Mouse (Mus musculus) cerebellum, postnatal 4 days (tissue): ENCODE data around the gene Dxo.
"Not testable (repeated sequence)": the region's sequence is repeated elsewhere in the genome, so short reads cannot be mapped to it uniquely, and the experiment has no call there.

Experiments
- DNase-seq, 2 experiments: peaks; one replicate each; pipeline ENCODE4 v3.0.0; 2022; ENCODE audit warnings: low spot score in 2 of 2, mixed read lengths in 1 of 2

The Dxo gene

DNA sequence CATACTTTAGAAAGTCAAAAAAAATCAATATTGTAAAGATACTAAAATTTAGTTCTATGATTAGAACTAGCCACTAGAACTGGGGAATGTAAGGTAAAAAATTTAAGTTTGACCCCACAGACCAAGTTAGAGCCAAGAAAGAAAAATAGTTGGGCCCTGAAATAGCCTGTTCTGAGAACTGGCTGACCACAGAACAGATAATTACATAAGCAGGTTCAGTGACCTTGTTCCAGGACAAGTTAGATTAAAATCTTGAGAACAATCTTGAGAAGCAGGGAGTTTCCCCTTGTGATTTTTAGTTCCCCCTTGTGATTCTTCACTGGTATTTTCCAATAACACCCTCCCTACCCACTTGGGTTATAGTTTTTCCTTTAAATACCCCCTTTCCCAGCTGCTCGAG lies 6.0 kb upstream of the Dxo start:
- not testable (repeated sequence) for DNase-seq

DNA sequence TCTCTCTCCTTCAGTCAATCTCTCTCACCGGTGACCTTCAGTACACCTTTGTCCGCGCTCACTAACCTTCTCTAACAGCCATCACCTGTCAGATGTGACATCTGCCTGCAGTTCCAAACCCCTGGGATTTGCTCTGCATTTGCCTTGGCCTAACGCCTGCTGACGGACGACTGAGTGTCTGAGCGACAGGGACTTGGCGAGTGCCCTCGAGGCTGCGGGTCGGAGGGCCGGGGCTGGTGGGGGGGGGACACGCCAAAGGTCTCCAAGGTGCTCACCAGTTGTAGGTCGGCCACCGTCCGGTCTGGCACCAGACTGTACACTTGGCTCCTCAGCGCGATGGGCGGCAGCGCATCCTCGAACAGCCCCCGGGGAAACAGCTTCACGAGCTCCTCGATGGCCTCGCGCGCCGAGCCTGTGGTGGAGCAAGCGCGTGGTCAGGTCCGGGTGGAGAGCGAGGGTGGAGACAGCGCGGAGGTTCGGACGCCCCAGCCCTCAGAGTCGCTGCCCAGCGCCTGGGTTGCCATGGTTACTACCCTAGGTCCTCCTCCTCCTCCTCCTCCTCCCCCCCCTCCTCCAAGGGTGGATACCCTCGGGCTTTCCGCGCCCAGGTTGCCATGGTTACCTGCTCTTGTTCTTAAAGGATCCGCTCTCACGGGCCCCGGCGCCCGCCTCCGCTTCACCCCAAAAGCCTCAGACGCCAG lies 514 bp upstream of the Dxo start:
- DNase-seq: no peak

DNA sequence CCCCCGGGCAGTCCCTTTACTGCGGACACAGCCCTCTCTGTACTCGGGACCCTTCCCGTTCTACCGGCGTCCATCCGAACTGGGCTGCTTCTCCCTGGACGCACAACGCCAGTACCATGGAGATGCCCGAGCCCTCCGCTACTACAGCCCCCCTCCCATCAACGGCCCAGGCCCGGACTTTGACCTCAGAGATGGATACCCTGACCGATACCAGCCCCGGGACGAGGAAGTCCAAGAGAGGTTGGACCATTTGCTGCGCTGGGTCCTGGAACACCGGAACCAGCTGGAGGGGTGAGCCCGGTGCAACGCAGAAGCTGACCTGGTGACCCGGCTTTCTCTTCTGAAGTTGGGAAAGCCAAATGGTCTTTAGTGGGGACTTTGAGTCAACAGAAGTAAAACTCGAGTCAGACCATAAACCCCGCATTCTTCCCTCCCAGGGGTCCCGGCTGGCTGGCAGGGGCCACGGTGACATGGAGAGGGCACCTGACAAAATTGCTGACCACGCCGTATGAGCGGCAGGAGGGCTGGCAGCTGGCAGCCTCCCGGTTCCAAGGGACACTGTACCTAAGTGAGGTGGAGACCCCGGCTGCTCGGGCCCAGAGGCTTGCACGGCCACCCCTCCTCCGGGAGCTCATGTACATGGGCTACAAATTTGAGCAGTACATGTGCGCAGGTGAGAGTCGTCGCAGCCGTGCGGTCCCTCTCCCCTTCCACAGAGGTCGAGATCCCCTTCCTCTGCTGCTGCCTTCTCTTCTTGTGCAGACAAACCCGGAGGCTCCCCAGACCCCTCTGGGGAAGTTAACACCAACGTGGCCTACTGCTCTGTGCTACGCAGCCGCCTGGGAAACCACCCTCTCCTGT lies 875 bp downstream of the Dxo start:
- peak in 1 of 2 experiments; percentile 28 for DNase-seq

DNA sequence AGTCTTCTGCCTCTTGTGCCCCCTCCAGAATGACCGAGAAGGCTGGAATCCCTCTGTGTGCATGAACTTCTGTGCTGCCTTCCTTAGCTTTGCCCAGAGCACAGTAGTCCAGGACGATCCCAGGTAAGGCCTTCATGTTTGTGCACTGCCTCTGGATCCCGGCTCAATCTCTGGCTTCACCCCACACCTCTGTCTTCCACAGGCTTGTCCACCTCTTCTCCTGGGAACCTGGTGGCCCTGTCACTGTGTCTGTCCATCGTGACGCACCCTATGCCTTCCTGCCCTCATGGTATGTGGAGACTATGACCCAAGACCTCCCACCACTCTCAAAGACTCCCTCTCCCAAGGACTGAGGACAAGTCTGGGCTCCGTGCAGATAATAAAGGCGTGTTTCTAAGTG lies 2.0 kb downstream of the Dxo start:
- no peak for DNase-seq

DNA sequence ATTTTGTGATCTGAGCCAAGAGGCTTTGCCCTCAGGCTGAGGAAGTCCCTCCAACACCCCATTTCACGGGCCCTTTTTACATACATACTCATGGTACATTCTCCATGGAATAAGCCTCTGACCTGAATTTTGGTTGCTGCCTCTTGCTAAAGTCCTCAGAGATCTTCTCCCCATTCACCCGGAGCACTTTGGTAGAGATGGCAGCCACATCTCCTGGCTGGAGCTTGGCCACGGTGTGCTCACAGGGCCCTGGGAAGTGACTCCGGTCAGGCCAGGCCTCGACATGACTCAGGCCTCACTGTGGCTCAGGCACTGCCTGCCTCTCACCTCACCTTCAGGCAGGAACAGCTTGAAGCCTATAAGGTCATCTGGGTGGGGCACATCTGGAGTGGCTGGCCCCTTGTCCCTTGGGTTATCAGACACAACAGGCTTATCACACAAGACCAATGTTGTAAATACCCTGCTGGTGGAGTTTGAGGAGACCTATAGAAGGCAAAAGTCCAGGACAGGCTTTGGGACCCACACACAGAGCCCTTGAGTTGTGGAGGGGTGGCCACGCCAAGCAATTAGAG lies 4.0 kb downstream of the Dxo start:
- no peak for DNase-seq

DNA sequence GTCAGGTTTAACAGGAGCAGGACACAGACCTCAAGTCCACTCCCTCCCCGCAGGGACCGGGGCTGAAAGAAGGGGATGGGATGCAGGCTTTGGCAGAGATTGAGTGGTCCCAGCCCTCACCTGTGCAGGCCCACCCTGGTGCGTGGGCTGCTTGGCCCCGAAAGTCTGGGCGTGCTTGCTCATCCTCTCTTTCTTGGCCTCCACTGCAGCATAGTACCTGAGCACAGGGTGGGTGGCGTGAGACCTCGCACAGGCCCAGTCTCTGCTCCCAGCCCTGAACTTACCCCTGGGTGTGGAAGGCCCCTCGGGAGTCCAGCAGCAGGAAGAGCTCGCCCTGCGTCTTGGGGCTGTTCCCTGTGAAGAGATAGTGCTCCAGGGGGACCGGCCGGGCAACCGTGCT lies 8.1 kb downstream of the Dxo start:
- no peak for DNase-seq

DNA sequence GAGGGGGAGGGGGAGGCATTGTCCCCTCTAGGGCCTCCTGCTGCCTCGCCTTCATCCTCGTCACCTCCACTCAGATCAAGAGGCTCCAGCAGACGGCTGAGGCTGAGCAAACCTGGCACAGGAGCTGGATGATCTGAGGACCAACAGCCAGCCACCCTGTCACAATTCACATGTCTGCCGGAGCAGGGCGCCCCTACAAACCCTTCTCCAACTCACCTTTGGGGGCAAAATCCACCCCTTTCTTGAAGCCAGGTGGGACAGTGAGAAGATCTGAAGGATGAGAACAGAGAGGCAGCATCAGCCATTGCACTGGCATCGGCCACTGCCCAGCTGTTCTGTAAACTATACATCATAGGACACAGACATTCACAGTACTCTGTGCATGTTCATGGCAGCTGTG lies 10.4 kb downstream of the Dxo start:
- no peak for DNase-seq

DNA sequence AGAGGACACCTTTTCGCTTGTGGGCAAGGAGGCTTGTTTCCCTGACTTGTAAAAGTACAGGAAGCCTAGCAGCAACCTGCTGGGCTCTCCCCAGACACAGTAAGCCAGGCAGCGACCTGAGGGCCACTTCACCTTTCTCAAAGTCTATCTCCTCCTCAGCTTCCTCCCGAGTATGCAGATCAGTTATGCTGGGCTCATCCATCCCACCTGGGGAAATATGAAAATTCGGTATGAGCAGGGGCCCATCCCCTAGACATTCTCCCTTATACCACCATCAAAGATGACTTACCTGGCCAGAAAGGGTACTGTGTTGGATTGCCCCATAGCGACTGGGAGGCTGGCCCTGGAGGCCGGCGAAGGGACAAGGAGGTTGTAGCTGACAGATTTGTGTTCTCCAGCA lies 10.8 kb downstream of the Dxo start:
- DNase-seq: no peak

DNA sequence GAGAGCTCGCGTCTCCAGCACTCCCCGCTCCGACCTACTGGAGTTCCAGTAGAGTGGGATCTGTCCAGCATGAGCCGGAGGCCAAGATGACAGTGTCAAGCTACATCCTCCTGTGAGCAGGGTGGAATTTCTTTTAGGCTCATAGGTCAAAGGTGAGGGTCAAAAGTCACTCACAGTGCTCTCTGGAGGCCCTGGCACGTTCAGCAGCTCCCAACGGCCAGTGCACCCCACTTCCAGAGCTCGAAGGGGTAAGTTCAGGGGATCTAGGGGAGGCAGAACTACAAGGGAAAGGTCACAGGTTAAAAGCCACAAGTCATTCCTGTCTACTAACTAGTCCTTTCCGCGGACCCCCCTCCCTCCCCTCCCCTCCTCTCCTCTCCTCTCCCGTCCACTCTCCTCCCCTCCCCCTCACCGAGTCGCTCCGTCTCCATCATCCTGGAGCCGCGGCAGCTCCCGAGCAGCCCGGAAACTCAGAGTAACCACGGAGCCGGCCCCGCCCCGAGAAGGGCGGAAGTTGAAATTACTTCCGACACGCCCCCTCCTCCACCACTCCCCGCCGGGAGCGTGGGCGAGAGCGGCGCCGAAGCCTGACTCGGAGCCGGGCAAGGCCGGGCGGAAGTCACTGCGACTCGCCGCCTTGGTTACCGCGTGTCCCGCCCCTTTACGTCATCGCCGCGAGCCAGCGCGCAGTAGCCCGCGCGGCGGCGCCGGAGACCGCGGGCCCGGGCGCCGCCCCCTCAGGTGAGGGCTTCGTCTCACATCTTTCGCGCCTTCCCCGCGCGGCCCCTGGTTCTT lies 13.1 kb downstream of the Dxo start, which contains the start of the genes Skiv2l and Nelfe:
Gene Skiv2l (minus strand): TSS at position 489 of the 795 bp plus-strand sequence.
Gene Nelfe (plus strand): TSS at position 670 of the 795 bp plus-strand sequence.
- DNase-seq: peak; percentile 95 to 98

DNA sequence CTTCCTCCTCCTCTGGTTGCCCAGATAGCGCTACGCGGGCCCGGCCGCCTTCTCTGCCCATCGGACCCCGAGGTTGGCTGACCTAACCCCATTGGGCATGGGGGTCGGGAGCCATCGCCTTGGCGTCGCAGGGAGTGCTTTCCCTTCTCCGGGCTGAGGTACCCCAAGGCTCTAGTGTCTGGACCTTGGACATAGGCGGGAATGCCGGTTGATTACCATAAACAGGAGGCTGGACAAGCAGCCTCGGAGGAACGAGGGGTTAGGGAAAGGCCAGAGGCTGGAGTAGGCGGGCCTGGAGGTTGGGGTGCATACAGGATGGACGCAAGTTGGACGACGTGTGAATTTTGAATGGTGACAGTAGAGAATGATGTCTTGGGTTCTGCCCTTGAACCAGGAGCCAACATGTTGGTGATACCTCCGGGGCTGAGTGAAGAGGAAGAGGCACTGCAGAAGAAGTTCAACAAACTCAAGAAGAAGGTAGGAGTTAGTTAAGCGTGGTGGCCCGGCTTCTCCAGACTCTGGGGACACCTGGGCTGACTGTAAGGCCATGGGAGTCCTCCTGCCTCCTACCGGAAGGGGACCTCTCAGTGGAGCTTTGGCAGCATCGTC lies 13.8 kb downstream of the Dxo start:
- no peak for DNase-seq

DNA sequence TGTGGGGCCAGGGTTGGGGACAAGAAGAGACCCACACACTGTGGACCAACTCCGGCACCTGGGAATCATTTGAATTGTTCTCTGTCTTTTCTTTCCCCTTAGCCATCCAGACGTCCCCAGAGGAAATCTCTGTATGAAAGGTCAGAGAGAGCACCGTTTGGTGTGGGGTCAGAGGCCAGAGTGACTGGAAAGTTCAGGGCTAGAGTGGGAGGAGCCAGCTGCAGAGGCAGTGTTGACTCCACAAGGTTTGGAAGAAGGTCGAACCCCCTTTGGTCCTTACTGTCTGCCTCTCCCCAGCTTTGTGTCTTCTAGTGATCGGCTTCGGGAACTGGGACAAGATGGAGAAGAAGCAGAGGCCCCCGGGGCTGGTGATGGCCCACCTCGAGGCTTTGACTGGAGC lies 16.7 kb downstream of the Dxo start:
- no peak for DNase-seq

DNA sequence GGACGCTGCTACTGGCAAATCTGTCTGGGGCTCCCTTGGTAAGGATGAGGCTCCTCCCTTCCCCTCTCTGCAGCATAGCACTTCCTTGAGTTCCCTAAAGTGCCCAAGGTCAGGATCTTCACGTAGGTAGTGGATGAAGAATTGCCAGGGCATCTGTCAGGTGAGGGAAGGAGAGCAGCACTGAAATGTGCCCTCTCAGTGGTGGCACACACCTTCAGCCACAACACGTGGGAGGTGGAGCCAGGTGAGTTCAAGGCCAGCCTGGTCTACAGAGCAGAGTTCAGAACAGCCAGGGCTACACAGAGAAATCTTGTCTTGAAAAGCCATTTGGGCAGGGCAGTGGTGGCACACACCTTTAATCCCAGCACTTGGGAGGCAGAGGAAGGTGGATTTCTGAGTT lies 17.9 kb downstream of the Dxo start:
- DNase-seq: no peak

DNA sequence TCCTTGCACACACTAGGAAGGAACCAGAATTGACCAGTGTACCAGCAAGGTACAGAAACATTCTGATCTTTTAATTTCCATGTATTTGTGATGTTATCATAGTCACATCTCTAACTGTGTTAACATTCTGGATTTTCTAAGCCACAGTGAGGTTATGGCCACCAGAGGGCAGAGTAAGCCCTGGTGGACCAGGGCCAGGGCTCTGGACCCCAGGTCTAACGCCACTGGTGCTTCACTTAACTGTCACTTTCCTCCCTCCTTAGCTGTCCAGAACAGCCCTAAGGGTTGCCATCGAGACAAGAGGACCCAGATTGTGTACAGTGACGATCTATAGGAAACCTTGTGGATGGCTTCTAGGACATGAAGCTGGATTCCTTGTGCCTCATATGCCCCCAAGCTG lies 19.0 kb downstream of the Dxo start:
- DNase-seq: peak in 1 of 2 experiments; percentile 55

DNA sequence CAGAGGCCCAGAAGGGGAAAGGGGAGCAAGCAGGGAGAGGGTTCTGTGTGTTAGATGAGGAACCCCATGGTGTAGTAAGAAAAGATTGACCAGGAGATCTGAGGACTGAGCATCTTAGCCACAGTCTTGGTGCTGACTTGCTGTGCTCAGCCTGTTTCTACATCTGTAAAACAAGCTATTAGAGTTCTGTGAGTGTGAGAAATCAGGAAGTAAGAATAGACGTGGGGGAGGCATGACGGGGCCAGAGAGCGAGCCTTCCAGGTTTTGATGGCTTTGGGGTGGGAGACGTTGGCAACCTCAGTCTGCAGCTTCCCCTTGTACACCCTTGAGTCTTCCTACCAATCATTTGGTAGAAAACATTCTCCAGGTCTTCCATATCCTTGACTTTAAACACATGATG lies 21.9 kb downstream of the Dxo start:
- DNase-seq: no peak

DNA sequence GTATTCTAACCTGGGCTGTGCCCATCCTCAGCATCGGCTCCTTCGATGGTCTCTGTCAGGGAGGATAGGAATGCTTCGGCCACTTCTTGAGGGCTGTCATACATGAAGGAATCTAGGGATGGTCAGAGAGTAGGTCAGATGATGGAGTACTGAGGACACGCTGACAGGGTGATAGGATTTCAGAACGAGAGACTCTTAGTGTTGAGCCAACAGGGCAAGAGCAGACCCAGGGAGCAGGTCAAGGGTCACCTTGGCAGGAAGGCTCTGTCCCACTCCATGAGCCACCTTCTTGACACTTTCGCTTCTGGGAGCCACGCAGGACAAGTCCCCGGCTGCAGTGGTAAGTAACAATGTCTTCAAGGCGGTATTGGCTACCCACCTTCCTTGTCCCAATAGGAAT lies 23.7 kb downstream of the Dxo start:
- DNase-seq: no peak

DNA sequence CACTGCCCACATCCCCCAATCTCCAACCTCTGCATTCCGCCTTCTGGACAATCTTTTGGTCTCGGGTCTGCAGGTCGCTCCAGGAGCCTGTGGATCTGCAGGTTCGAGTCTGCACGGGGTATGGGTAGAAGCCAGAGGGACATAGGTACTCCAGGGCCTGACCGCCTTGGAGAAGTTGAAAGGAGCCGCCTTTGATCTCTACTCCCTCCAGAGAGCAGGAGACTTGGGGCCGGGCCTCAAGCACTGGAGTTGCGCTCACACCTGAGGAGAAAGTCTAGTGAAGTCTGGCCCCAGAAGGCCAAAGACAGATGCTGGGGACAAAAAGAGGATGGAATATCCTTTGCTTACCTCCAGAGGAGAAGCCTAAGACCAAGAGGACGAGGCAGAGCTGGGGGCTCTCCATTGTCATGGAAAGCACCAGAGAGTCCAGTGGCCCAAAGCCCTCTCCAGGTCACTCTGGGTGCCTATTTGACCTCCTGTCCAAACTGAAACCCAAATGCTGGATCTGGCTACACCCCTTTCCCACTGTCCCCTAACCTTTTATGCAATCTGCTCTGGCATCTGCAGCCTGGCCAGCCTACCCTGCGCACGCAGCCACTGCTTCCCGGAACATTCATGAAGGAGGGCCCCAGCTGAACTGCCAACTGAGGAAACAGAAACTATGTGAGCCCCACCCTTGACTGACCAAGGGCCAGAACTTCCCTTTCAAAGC lies 25.0 kb downstream of the Dxo start:
- no peak for DNase-seq

DNA sequence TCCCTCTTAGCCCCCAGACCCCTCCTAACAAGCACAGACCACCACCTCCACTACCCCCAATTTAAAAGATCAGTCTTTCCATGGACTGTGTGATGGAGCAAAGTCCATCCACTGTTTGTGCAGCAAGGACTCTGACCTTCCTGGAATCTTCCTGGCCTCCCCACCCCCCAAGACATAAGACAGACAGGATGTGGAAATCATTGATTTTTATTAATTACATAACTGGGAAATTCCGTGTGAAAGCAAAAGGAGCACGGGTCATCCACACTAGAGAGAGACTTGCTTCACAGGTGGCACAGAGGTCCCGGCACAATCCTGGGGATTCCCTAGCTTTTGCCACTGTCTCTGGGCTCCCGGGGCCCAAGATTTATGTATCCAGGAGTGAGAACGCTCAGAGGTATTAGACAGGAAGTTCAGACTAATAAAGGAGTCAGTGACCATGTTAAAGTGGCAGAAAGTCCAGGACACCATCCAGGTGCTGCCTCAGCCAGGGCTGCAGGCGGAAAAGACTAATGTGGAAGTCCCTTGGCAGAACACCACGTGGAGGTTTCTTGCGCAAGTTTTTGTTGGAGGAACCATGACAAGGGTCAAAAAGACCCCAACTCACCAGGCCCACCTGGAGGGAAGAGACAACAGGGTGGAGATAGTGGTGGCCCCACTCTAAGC lies 25.7 kb downstream of the Dxo start, which contains the start of gene Cfb:
Gene Cfb (minus strand): TSS at position 103 of the 666 bp plus-strand sequence.
- no peak for DNase-seq

DNA sequence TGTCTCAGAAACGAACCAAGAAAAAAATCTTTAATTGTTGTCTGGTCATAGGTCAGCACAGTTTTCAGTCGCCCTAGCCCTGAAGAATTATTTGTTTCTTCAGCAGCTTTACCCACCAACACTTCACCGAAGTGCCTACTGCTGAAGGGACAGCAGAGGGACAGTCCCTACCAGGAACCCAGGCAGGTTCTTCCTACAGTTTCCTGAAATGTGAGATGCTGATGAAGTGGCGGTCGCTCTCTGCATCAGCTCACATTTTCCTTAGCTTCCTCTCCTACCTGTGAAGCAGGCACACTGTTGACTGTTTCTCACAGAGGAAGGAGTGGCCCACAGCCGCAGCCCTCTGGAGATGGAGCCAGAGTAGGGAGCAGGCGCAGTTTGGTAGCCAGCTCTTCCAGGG lies 29.2 kb downstream of the Dxo start:
- DNase-seq: no peak

DNA sequence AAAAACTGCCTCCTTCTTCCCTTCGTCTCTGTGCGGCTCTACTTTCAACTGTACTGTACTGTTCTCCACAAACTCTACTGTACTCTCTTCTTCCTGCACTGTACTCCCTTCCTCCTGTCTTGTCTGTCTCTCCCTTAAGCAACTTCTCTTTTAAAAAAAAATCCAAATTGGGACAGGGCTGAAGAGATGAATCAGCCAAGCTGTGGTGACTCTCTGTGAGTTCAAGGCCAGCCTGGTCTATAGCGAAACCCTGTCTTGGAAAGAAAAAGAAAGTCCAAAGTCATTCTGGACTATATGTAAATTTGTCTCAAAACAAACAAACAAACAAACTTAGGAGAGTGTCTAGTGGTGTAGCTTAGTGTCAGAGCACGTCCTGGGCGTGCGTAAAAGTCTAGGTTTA lies 37.5 kb downstream of the Dxo start:
- no peak for DNase-seq

DNA sequence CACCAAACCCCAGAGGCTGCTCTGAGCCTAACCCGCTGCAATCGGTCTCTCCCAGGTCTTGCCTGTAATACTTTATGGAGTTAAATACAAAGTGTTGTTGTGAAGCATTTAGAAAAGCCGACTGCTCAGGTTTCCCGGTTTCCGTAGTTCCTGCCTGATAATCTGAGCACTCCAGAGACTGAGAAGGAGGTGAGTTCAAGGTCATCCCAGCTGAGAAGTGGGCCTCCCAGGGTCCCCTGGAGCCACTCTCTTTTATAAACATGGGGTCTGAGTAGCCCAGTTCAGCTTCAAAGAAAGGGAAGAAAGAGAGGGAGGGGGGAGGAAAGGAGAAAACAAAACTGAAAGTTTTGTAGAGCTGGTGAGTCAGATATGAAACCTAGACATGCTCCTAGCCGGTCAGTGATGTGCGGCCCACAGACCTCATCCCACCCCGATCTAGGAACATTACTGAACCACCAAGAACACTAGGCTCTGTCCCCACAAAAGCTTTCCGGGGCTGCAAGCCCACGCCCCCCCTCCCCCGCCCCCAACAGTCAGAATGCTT lies 42.6 kb downstream of the Dxo start, which contains the start of gene Zbtb12:
Gene Zbtb12 (plus strand): TSS at position 148 of the 544 bp plus-strand sequence.
- DNase-seq: no peak
